Mouse (Mus musculus): ENCODE measurements around the gene Cntn1. TPM values are rescaled to one million over a fixed set of nuclear protein-coding genes. Genes with fewer than 3 reads are reported as not detected.

Cntn1 gene
- total and polyA plus RNA-seq, 3 experiments: 0.11 TPM; not detected in 2

- Histone ChIP-seq H3K4me1 (ENCODE audit: insufficient read depth, low read depth, low read length) (no peaks in the 10 kb centered on the region), H3K4me3 (ENCODE audit: low read depth, low read length) (no peak overlapping the region), H3K36me3 (replicated peaks) (no peaks in the 10 kb centered on the region), H3K27me3 (ENCODE audit: insufficient read depth, low read length) (no peaks in the 10 kb centered on the region), H3K9me3 (replicated peaks) (peaks cover 4% of the 10 kb centered on the region; the same call in 1 of the 2 replicates)
- TF ChIP-seq CTCF (IDR thresholded peaks at IDR 0.05; ENCODE audit: low read depth, low read length) (no peak), POLR2AphosphoS5 (IDR thresholded peaks at IDR 0.05; ENCODE audit: insufficient replicate concordance, low read depth, low read length) (no peak), GATA1 (IDR thresholded peaks at IDR 0.05; ENCODE audit: borderline replicate concordance, low read length) (no peak), TAL1 (conservative IDR thresholded peaks at IDR 0.05; ENCODE audit: low read depth, low read length) (no peak), GATA2 (IDR thresholded peaks at IDR 0.05; ENCODE audit: borderline replicate concordance, low read depth, low read length) (no peak)
- ATAC-seq (ENCODE audit: extremely low read depth, insufficient number of reproducible peaks, low FRiP score, poor library complexity, severe bottlenecking) (no peak), DNase-seq (ENCODE audit: low spot score) (no peak)
Observed at GRCm38 (mm10) chr15:92079416-92079815, 28.5 kb downstream of the Cntn1 start.

GRCm38 (mm10) chr15:92085876-92086275 is 34.9 kb downstream of the Cntn1 start:
- Histone ChIP-seq H3K4me1 (ENCODE audit: insufficient read depth, low read depth, low read length) (no peaks in the 10 kb centered on the region), H3K9me3 (replicated peaks) (peaks cover 15% of the 10 kb centered on the region), H3K27me3 (ENCODE audit: insufficient read depth, low read length) (no peaks in the 10 kb centered on the region), H3K36me3 (replicated peaks) (no peaks in the 10 kb centered on the region), H3K4me3 (ENCODE audit: low read depth, low read length) (no peak overlapping the region)
- DNase-seq (ENCODE audit: low spot score) (no peak), ATAC-seq (ENCODE audit: extremely low read depth, insufficient number of reproducible peaks, low FRiP score, poor library complexity, severe bottlenecking) (no peak)
- TF ChIP-seq GATA1 (IDR thresholded peaks at IDR 0.05; ENCODE audit: borderline replicate concordance, low read length) (no peak), TAL1 (conservative IDR thresholded peaks at IDR 0.05; ENCODE audit: low read depth, low read length) (no peak), CTCF (IDR thresholded peaks at IDR 0.05; ENCODE audit: low read depth, low read length) (no peak), POLR2AphosphoS5 (IDR thresholded peaks at IDR 0.05; ENCODE audit: insufficient replicate concordance, low read depth, low read length) (no peak), GATA2 (IDR thresholded peaks at IDR 0.05; ENCODE audit: borderline replicate concordance, low read depth, low read length) (no peak)

GRCm38 (mm10) chr15:92087691-92088286 is 36.8 kb downstream of the Cntn1 start:
- Histone ChIP-seq H3K36me3 (replicated peaks) (no peaks in the 10 kb centered on the region), H3K27me3 (ENCODE audit: insufficient read depth, low read length) (no peaks in the 10 kb centered on the region), H3K4me1 (ENCODE audit: insufficient read depth, low read depth, low read length) (no peaks in the 10 kb centered on the region), H3K9me3 (replicated peaks) (peaks cover 23% of the 10 kb centered on the region), H3K4me3 (ENCODE audit: low read depth, low read length) (no peak overlapping the region)
- TF ChIP-seq CTCF (IDR thresholded peaks at IDR 0.05; ENCODE audit: low read depth, low read length): no peak
- no peak for TF ChIP-seq POLR2AphosphoS5 (IDR thresholded peaks at IDR 0.05; ENCODE audit: insufficient replicate concordance, low read depth, low read length)
- TF ChIP-seq GATA1 (IDR thresholded peaks at IDR 0.05; ENCODE audit: borderline replicate concordance, low read length): no peak
- no peak for TF ChIP-seq TAL1 (conservative IDR thresholded peaks at IDR 0.05; ENCODE audit: low read depth, low read length)
- no peak for TF ChIP-seq GATA2 (IDR thresholded peaks at IDR 0.05; ENCODE audit: borderline replicate concordance, low read depth, low read length)
- DNase-seq (ENCODE audit: low spot score): no peak
- ATAC-seq (ENCODE audit: extremely low read depth, insufficient number of reproducible peaks, low FRiP score, poor library complexity, severe bottlenecking): no peak

GRCm38 (mm10) chr15:92090787-92091186 is 39.8 kb downstream of the Cntn1 start:
- Histone ChIP-seq H3K9me3 (replicated peaks) (peaks cover 25% of the 10 kb centered on the region), H3K4me3 (ENCODE audit: low read depth, low read length) (no peak overlapping the region), H3K27me3 (ENCODE audit: insufficient read depth, low read length) (no peaks in the 10 kb centered on the region), H3K36me3 (replicated peaks) (no peaks in the 10 kb centered on the region), H3K4me1 (ENCODE audit: insufficient read depth, low read depth, low read length) (no peaks in the 10 kb centered on the region)
- no peak for TF ChIP-seq GATA2 (IDR thresholded peaks at IDR 0.05; ENCODE audit: borderline replicate concordance, low read depth, low read length)
- TF ChIP-seq TAL1 (conservative IDR thresholded peaks at IDR 0.05; ENCODE audit: low read depth, low read length): no peak
- no peak for TF ChIP-seq POLR2AphosphoS5 (IDR thresholded peaks at IDR 0.05; ENCODE audit: insufficient replicate concordance, low read depth, low read length)
- no peak for TF ChIP-seq CTCF (IDR thresholded peaks at IDR 0.05; ENCODE audit: low read depth, low read length)
- no peak for TF ChIP-seq GATA1 (IDR thresholded peaks at IDR 0.05; ENCODE audit: borderline replicate concordance, low read length)
- ATAC-seq (ENCODE audit: extremely low read depth, insufficient number of reproducible peaks, low FRiP score, poor library complexity, severe bottlenecking) (no peak), DNase-seq (ENCODE audit: low spot score) (no peak)

- Histone ChIP-seq H3K27me3 (ENCODE audit: insufficient read depth, low read length) (no peaks in the 10 kb centered on the region), H3K9me3 (replicated peaks) (peaks cover 25% of the 10 kb centered on the region), H3K36me3 (replicated peaks) (no peaks in the 10 kb centered on the region), H3K4me1 (ENCODE audit: insufficient read depth, low read depth, low read length) (no peaks in the 10 kb centered on the region), H3K4me3 (ENCODE audit: low read depth, low read length) (no peak overlapping the region)
- DNase-seq (ENCODE audit: low spot score): no peak
- TF ChIP-seq TAL1 (conservative IDR thresholded peaks at IDR 0.05; ENCODE audit: low read depth, low read length) (no peak), GATA1 (IDR thresholded peaks at IDR 0.05; ENCODE audit: borderline replicate concordance, low read length) (no peak)
- no peak for ATAC-seq (ENCODE audit: extremely low read depth, insufficient number of reproducible peaks, low FRiP score, poor library complexity, severe bottlenecking)
Observed at GRCm38 (mm10) chr15:92092041-92092440, 41.1 kb downstream of the Cntn1 start.

GRCm38 (mm10) chr15:92099410-92100174 is 48.6 kb downstream of the Cntn1 start:
- H3K4me1 ChIP-seq (ENCODE audit: insufficient read depth, low read depth, low read length): no peaks in the 10 kb centered on the region

More at GRCm38 (mm10) chr15:92099410-92100174, 48.6 kb downstream of the Cntn1 start:
- Histone ChIP-seq H3K9me3 (replicated peaks) (peaks cover 7% of the 10 kb centered on the region), H3K27me3 (ENCODE audit: insufficient read depth, low read length) (no peaks in the 10 kb centered on the region), H3K36me3 (replicated peaks) (no peaks in the 10 kb centered on the region), H3K4me3 (ENCODE audit: low read depth, low read length) (no peak overlapping the region)
- ATAC-seq (ENCODE audit: extremely low read depth, insufficient number of reproducible peaks, low FRiP score, poor library complexity, severe bottlenecking) (no peak), DNase-seq (ENCODE audit: low spot score) (no peak)
- no peak for TF ChIP-seq POLR2AphosphoS5 (IDR thresholded peaks at IDR 0.05; ENCODE audit: insufficient replicate concordance, low read depth, low read length)
- TF ChIP-seq TAL1 (conservative IDR thresholded peaks at IDR 0.05; ENCODE audit: low read depth, low read length): no peak
- TF ChIP-seq GATA1 (IDR thresholded peaks at IDR 0.05; ENCODE audit: borderline replicate concordance, low read length): no peak
- TF ChIP-seq CTCF (IDR thresholded peaks at IDR 0.05; ENCODE audit: low read depth, low read length): no peak
- TF ChIP-seq GATA2 (IDR thresholded peaks at IDR 0.05; ENCODE audit: borderline replicate concordance, low read depth, low read length): no peak

Measured in G1E (cell line).